19 mouse cellular contexts compared by ENCODE assay signal in the genomic region with DNA sequence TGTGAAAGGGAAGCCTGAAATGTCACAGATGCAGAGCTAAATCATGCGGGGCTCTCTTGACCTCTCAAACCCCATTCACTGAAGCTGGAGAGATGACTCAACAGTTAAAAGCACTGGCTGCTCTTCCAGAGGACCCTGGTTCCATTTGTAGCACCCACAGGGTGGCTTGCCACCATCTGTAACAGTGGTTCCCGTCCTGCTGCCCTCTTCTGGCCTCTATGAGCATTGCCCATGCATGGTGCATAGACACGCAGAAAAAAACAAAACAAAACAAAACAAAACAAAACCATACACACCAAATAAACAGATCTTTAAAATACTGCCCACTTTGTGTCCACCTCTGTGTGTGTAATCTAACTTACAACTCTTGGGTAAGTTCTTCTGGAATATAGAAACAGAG.
DNase-seq lines count a peak whose midpoint lies in the region; ATAC-seq and TF ChIP-seq lines count a peak whose summit lies in the region.
"Had no signal": no experiment of that assay in that cellular context is flagged by ENCODE, and none has a peak within 500 bp of the region (broad histone marks: within the 10 kb centered on the region; RNA-seq: fewer than 3 reads in every experiment).

No protein-coding gene starts in this region.

- no peak for DNase-seq in heart, postnatal 0 days (ENCODE audit: low spot score)
- DNase-seq in heart, embryonic 10.5 days (ENCODE audit: low spot score), result no peak
- DNase-seq in liver, postnatal 0 days, result no peak
- no peak for DNase-seq in liver, embryonic 11.5 days (ENCODE audit: low spot score)
- no peak for DNase-seq in urinary bladder, postnatal 10 days (ENCODE audit: low spot score)
- DNase-seq: adrenal gland, postnatal 14 days; cerebellum, postnatal 25 days; gastrocnemius, postnatal 10 days; heart, postnatal 4 days; kidney, postnatal 14 days; layer of hippocampus, adult 9-11 months; left cerebral cortex, postnatal 4 days had no signal

- H3K27ac ChIP-seq in heart, postnatal 0 days (ENCODE audit: low read depth), result no peak overlapping the region
- no peak overlapping the region for H3K27ac ChIP-seq in heart, embryonic 10.5 days
- H3K27ac ChIP-seq in liver, postnatal 0 days (ENCODE audit: low read depth), result no peak overlapping the region
- no peak overlapping the region for H3K27ac ChIP-seq in liver, embryonic 11.5 days (ENCODE audit: low read depth, low read length)
- no peak overlapping the region for H3K27ac ChIP-seq in ES-Bruce4 (ENCODE audit: insufficient read depth, low read length)
- no peak overlapping the region for H3K27ac ChIP-seq in bone marrow macrophage, adult 2 months (ENCODE audit: insufficient read depth, low read depth, low read length)

- H3K4me1 ChIP-seq in heart, postnatal 0 days (ENCODE audit: control insufficient read depth, insufficient read depth), result no peaks in the 10 kb centered on the region
- H3K4me1 ChIP-seq in heart, embryonic 10.5 days, result no peaks in the 10 kb centered on the region
- H3K4me1 ChIP-seq in liver, postnatal 0 days (ENCODE audit: insufficient read depth), result no peaks in the 10 kb centered on the region
- no peaks in the 10 kb centered on the region for H3K4me1 ChIP-seq in liver, embryonic 11.5 days (replicated peaks; ENCODE audit: control insufficient read depth, insufficient read depth, low read length)
- no peaks in the 10 kb centered on the region for H3K4me1 ChIP-seq in ES-Bruce4 (ENCODE audit: control insufficient read depth, insufficient read depth, low read length)
- no peaks in the 10 kb centered on the region for H3K4me1 ChIP-seq in bone marrow macrophage, adult 2 months (ENCODE audit: control insufficient read depth, insufficient read depth, low read length)

- no peaks in the 10 kb centered on the region for H3K36me3 ChIP-seq in heart, postnatal 0 days (replicated peaks; ENCODE audit: control insufficient read depth, insufficient read depth, low read length)
- peaks cover 8% of the 10 kb centered on the region; the same call in 1 of the 2 replicates for H3K36me3 ChIP-seq in heart, embryonic 10.5 days
- peaks cover 5% of the 10 kb centered on the region; the same call in 1 of the 2 replicates for H3K36me3 ChIP-seq in liver, postnatal 0 days (replicated peaks; ENCODE audit: insufficient read depth, low read length)
- no peaks in the 10 kb centered on the region for H3K36me3 ChIP-seq in liver, embryonic 11.5 days (ENCODE audit: control insufficient read depth, insufficient read depth, low read length)
- no peaks in the 10 kb centered on the region for H3K36me3 ChIP-seq in ES-Bruce4 (ENCODE audit: control insufficient read depth, insufficient read depth, low read length, poor library complexity, severe bottlenecking)

- no peak overlapping the region for H3K9ac ChIP-seq in heart, postnatal 0 days (replicated peaks; ENCODE audit: low read depth, low read length)
- H3K9ac ChIP-seq in liver, postnatal 0 days (replicated peaks), result no peak overlapping the region
- H3K9ac ChIP-seq in liver, embryonic 11.5 days (ENCODE audit: low read depth, low read length), result no peak overlapping the region
- H3K9ac ChIP-seq in ES-Bruce4 (ENCODE audit: low read depth, poor library complexity, severe bottlenecking), result no peak overlapping the region

- WGBS in heart, postnatal 0 days, result 83% methylated on average over 3 of the region's 3 CpGs
- WGBS in heart, embryonic 10.5 days, result 73% methylated on average over 3 of the region's 3 CpGs
- 75% methylated on average over 3 of the region's 3 CpGs for WGBS in liver, postnatal 0 days (ENCODE audit: insufficient replicate concordance)
- 78% methylated on average over 3 of the region's 3 CpGs for WGBS in liver, embryonic 11.5 days

- 0 out of 2 replicates have a peak, but pooled peaks have one; percentile 12 for TF ChIP-seq CTCF in heart, postnatal 0 days (IDR thresholded peaks at IDR 0.05; ENCODE audit: low read depth)
- TF ChIP-seq CTCF in liver, postnatal 0 days (IDR thresholded peaks at IDR 0.05; ENCODE audit: low read depth), result peak; percentile 44
- TF ChIP-seq CTCF in ES-Bruce4 (IDR thresholded peaks at IDR 0.05; ENCODE audit: low read depth, low read length), result peak; percentile 64
- TF ChIP-seq CTCF in bone marrow macrophage, adult 2 months (IDR thresholded peaks at IDR 0.05; ENCODE audit: low read depth, low read length), result peak; percentile 42; the same call in 1 of the 2 replicates

- H3K27me3 ChIP-seq in heart, postnatal 0 days (ENCODE audit: control insufficient read depth, insufficient read depth, low read length), result no peaks in the 10 kb centered on the region
- H3K27me3 ChIP-seq in heart, embryonic 10.5 days (ENCODE audit: insufficient read depth, poor library complexity, severe bottlenecking), result no peaks in the 10 kb centered on the region
- no peaks in the 10 kb centered on the region for H3K27me3 ChIP-seq in liver, postnatal 0 days (ENCODE audit: insufficient read depth, low read length)
- H3K27me3 ChIP-seq in liver, embryonic 11.5 days (replicated peaks; ENCODE audit: control insufficient read depth, insufficient read depth, low read length), result no peaks in the 10 kb centered on the region
- no peaks in the 10 kb centered on the region for H3K27me3 ChIP-seq in ES-Bruce4 (ENCODE audit: control insufficient read depth, insufficient read depth, low read length, poor library complexity, severe bottlenecking)
- H3K27me3 ChIP-seq: megakaryocyte, embryonic 14.5 days had no signal

- H3K4me2 ChIP-seq in heart, postnatal 0 days (ENCODE audit: low read depth, low read length), result no peak overlapping the region
- no peak overlapping the region for H3K4me2 ChIP-seq in liver, postnatal 0 days (ENCODE audit: low read depth, low read length)
- no peak overlapping the region for H3K4me2 ChIP-seq in liver, embryonic 11.5 days
- H3K4me2 ChIP-seq: heart, embryonic 11.5 days had no signal

- no peak overlapping the region for H3K4me3 ChIP-seq in heart, postnatal 0 days (ENCODE audit: low read depth, low read length)
- H3K4me3 ChIP-seq in heart, embryonic 10.5 days, result no peak overlapping the region
- no peak overlapping the region for H3K4me3 ChIP-seq in liver, postnatal 0 days (ENCODE audit: low read depth, low read length)
- no peak overlapping the region for H3K4me3 ChIP-seq in liver, embryonic 11.5 days (ENCODE audit: low read depth, low read length)
- no peak overlapping the region for H3K4me3 ChIP-seq in ES-Bruce4 (ENCODE audit: low read depth, low read length)
- H3K4me3 ChIP-seq in bone marrow macrophage, adult 2 months (ENCODE audit: insufficient read depth, low read length), result no peak overlapping the region
- H3K4me3 ChIP-seq: megakaryocyte, embryonic 14.5 days had no signal

- ATAC-seq in heart, postnatal 0 days (ENCODE audit: insufficient read depth, low read depth), result no peak
- ATAC-seq in liver, postnatal 0 days, result no peak
- no peak for ATAC-seq in liver, embryonic 11.5 days (replicated peaks; ENCODE audit: low FRiP score)
- ATAC-seq in monocyte, adult 5-6 weeks (replicated peaks; ENCODE audit: insufficient number of reproducible peaks, low FRiP score, low TSS enrichment, poor library complexity, severe bottlenecking), result no peak
- ATAC-seq: inflammation-experienced regulatory T-cells, adult 6 months; midbrain, embryonic 16.5 days had no signal

- no peak for TF ChIP-seq POLR2A in ES-Bruce4 (IDR thresholded peaks at IDR 0.05; ENCODE audit: insufficient read depth, low read length)
- no peak for TF ChIP-seq POLR2A in bone marrow macrophage, adult 2 months (IDR thresholded peaks at IDR 0.05; ENCODE audit: borderline replicate concordance, low read depth, low read length)

- H3K9me3 ChIP-seq in heart, postnatal 0 days (replicated peaks; ENCODE audit: control insufficient read depth, low read length), result no peaks in the 10 kb centered on the region
- H3K9me3 ChIP-seq in heart, embryonic 10.5 days, result 0 out of 2 replicates have a peak, but pooled peaks cover 3% of the 10 kb centered on the region
- H3K9me3 ChIP-seq in liver, postnatal 0 days (ENCODE audit: low read length), result no peaks in the 10 kb centered on the region
- H3K9me3 ChIP-seq in liver, embryonic 11.5 days (ENCODE audit: control insufficient read depth, low read length), result no peaks in the 10 kb centered on the region
- H3K9me3 ChIP-seq in ES-Bruce4 (replicated peaks; ENCODE audit: control insufficient read depth, insufficient read depth, low read length, poor library complexity, severe bottlenecking), result no peaks in the 10 kb centered on the region

- no peak for TF ChIP-seq EP300 in heart, postnatal 0 days (IDR thresholded peaks at IDR 0.05; ENCODE audit: low read depth)
- no peak for TF ChIP-seq EP300 in liver, postnatal 0 days (IDR thresholded peaks at IDR 0.05; ENCODE audit: low read depth)
- no peak for TF ChIP-seq EP300 in ES-Bruce4 (IDR thresholded peaks at IDR 0.05; ENCODE audit: insufficient read depth, low read depth, low read length)

Comparison
In these comparisons a context has a peak if more than half of its experiments do, and no peak if none do; other contexts are left out.
1. CTCF ChIP-seq: peak in every context shown above with its lines; median percentile 64 in ES-Bruce4; 44 in liver, postnatal 0 days; 42 in bone marrow macrophage, adult 2 months; 12 in heart, postnatal 0 days.